Mouse (Mus musculus) hindbrain, embryonic 12.5 days (tissue): ENCODE data around the gene Rab2b. TPM values are rescaled to one million over a fixed set of nuclear protein-coding genes. Genes with fewer than 3 reads are reported as not detected.
"Not testable (repeated sequence)": the region's sequence is repeated elsewhere in the genome, so short reads cannot be mapped to it uniquely, and the experiment has no call there.

Experiments used
- ATAC-seq: fragments of 200-750 bp; cut with Nextera tagmentation; 2 replicates; pipeline ENCODE4 v1.8.0; 2017; ENCODE audit warnings: moderate TSS enrichment; ENCODE audit not compliant: low FRiP score
- H3K27ac ChIP-seq: fragments of 300-500 bp; sonication (generic); 2 replicates; pipeline ENCODE4 v1.5.1; 2016; ENCODE audit warnings: mild to moderate bottlenecking
- H3K27me3 ChIP-seq: fragments of 300-500 bp; sonication (generic); 2 replicates; pipeline ENCODE4 v1.6.1; 2016; ENCODE audit warnings: mild to moderate bottlenecking
- H3K36me3 ChIP-seq: fragments of 300-500 bp; sonication (generic); 2 replicates; pipeline ENCODE4 v1.6.1; 2016; ENCODE audit warnings: mild to moderate bottlenecking
- H3K4me1 ChIP-seq: fragments of 300-500 bp; sonication (generic); 2 replicates; pipeline ENCODE4 v1.6.1; 2016
- H3K4me2 ChIP-seq: fragments of 300-500 bp; sonication (generic); replicated peaks from 2 replicates; pipeline ENCODE4 v1.6.1; 2016; ENCODE audit warnings: mild to moderate bottlenecking
- H3K4me3 ChIP-seq: fragments of 300-500 bp; sonication (generic); 2 replicates; pipeline ENCODE4 v1.5.1; 2016; ENCODE audit warnings: mild to moderate bottlenecking
- H3K9ac ChIP-seq: fragments of 300-500 bp; sonication (generic); 2 replicates; pipeline ENCODE4 v1.6.1; 2016; ENCODE audit warnings: mild to moderate bottlenecking, moderate library complexity
- H3K9me3 ChIP-seq: fragments of 300-500 bp; sonication (generic); replicated peaks from 2 replicates; pipeline ENCODE4 v1.6.1; 2016; ENCODE audit warnings: mild to moderate bottlenecking
- WGBS: fragments of 180-500 bp; shearing (Covaris S2); methylation state at CpG from one replicate; pipeline ENCODE4 v1.1.7; 2016; 5-methylcytosine and 5-hydroxymethylcytosine counted together
- polyA plus RNA-seq: library from polyadenylated mRNA; unstranded; fragments of >200 nt; fragmentation: Nextera tagmentation; extraction: Ambion mirVana; gene quantifications from 2 replicates; pipeline ENCODE4 v1.2.1, GENCODE M21; 2016

Rab2b gene
- polyA plus RNA-seq, 1 experiment from 2014 or later = 40.6 TPM

DNA sequence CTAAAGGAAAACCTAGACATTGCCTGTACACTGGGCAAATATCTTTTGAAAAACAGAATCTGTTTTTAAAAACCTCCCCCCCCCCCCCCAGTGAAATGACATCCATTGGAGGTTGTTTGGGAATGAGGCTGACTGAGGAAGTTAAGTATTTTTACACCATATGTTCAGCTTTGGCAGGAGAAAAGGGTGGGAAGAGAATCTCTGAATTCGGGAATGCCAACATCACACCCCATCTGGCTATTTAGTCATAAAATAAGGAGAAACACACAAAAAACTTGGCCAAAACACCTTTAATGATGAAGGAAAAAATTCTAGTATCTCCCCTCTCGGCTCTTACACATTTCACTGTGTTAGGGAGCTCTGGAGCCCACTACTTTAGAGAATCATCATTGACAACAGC, 31.6 kb upstream of the Rab2b start:
- Histone ChIP-seq H3K9me3 (no peaks in the 10 kb centered on the region), H3K4me1 (peaks cover 44% of the 10 kb centered on the region), H3K27me3 (no peaks in the 10 kb centered on the region), H3K9ac (no peak overlapping the region), H3K4me2 (peak overlapping the region; percentile 84; the same call in 1 of the 2 replicates), H3K36me3 (peaks cover 58% of the 10 kb centered on the region), H3K4me3 (no peak overlapping the region), H3K27ac (no peak overlapping the region)
- 89% methylated on average over 2 of the region's 2 CpGs for WGBS
- no peak for ATAC-seq

DNA sequence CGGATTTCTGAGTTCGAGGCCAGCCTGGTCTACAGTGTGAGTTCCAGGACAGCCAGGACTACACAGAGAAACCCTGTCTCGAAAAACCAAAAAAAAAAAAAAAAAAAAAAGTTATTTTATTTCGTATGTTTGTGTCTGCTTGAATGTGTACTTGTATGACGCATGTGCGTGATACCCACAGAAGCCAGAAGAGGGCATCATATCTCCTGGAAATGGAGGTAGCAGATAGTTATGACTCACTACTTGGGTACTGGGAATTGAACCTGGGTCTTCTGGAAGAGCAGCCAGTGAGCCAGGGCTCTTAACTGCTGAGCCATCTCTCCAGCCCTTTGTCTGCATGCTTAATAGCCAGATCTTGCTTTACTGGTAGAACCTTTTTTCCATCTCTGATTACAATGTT, 31.0 kb upstream of the Rab2b start:
- H3K27ac ChIP-seq, ATAC-seq, H3K4me3 ChIP-seq, H3K27me3 ChIP-seq, H3K9me3 ChIP-seq, H3K9ac ChIP-seq, H3K4me2 ChIP-seq: not testable (repeated sequence)
- Histone ChIP-seq H3K36me3 (peaks cover 58% of the 10 kb centered on the region), H3K4me1 (peaks cover 43% of the 10 kb centered on the region)
- WGBS = 90% methylated on average over 6 of the region's 6 CpGs

DNA sequence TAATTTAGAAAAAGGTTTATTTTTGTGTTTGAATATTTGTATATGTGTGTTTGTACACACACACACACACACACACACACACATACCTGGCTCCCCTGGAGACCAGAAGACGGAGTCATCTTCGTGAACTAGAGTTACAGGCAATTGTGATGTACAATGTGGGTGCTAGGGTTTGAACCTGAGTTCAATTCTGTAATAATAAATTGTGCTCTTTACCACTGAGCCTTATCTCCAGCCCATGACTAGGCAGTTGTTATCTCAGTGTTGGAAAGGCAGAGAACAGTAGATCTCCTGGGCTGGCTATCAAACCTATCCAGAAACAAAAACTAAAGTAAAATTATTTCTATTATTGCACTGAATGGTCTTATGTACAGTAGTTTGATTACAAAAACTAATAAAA, 26.8 kb upstream of the Rab2b start:
- Histone ChIP-seq H3K4me3 (no peak overlapping the region), H3K9me3 (no peaks in the 10 kb centered on the region), H3K27ac (no peak overlapping the region), H3K4me2 (no peak overlapping the region), H3K9ac (no peak overlapping the region), H3K27me3 (no peaks in the 10 kb centered on the region), H3K36me3 (peaks cover 20% of the 10 kb centered on the region), H3K4me1 (peaks cover 7% of the 10 kb centered on the region)
- WGBS = 98% methylated on average over 2 of the region's 2 CpGs
- ATAC-seq = no peak

DNA sequence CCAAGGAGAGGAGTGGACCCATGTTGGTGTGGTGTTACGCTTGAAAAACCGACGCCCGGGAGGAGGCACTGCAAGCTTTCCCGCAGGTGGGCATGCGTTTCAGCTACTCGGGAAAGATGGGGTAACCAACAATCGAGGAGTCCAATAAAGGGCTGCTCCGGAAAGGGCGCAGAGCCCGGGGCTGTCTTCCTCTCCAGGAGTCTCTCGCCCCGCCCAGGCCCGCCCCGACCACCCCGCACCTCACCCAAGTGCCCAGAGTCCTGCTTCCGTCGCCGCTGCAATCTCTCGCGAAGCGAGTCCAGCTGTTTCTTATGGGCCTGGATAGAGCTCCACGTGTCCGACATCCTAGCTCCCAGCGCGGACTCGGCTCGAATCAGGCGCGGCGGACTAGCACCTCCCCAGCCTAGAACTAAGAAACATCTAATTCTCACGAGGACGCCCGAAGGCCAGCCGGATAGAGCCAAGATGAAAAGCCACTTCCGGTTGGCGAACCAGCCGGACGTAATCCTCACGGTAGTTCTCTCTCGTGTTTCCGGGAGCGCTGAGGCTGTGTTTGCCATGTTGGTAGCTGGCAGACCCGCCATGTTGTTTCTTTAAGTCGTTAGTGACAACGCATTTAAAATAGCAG, 25.4 kb upstream of the Rab2b start, which contains the start of gene Mettl3:
Gene Mettl3, minus strand, starts transcription at position 485 of the 628 bp plus-strand sequence.
- Histone ChIP-seq H3K4me2 (peak within 1 kb of the TSS; percentile 77), H3K4me1 (peaks cover 5% of the 10 kb centered on the region), H3K27ac (peak within 1 kb of the TSS; percentile 96), H3K27me3 (no peaks in the 10 kb centered on the region), H3K36me3 (peaks cover 19% of the 10 kb centered on the region), H3K9me3 (no peaks in the 10 kb centered on the region), H3K9ac (peak within 1 kb of the TSS; percentile 82), H3K4me3 (peak within 1 kb of the TSS; percentile 74)
- ATAC-seq = peak; percentile 96
- WGBS = under 1% methylated on average over 45 of the region's 46 CpGs

DNA sequence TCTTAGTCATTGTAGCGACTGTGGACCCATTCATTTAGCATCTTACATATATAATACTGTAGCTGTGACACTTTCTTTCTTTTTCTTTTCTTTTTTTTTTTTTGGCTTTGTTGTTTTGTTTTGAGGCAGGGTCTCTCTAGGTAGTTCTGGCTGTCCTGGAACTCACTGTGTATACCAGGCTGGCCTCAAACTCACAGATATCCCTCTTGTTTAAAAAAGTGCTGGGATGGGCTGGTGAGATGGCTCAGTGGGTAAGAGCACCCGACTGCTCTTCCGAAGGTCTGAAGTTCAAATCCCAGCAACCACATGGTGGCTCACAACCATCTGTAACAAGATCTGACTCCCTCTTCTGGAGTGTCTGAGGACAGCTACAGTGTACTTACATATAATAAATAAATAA, 24.2 kb upstream of the Rab2b start:
- H3K36me3 ChIP-seq = peaks cover 18% of the 10 kb centered on the region
- H3K4me3 ChIP-seq, ATAC-seq, H3K9ac ChIP-seq, H3K27ac ChIP-seq, H3K27me3 ChIP-seq, H3K4me1 ChIP-seq, H3K9me3 ChIP-seq: not testable (repeated sequence)
- 87% methylated on average over 3 of the region's 3 CpGs for WGBS
- H3K4me2 ChIP-seq = peak overlapping the region; percentile 77; the same call in 1 of the 2 replicates

DNA sequence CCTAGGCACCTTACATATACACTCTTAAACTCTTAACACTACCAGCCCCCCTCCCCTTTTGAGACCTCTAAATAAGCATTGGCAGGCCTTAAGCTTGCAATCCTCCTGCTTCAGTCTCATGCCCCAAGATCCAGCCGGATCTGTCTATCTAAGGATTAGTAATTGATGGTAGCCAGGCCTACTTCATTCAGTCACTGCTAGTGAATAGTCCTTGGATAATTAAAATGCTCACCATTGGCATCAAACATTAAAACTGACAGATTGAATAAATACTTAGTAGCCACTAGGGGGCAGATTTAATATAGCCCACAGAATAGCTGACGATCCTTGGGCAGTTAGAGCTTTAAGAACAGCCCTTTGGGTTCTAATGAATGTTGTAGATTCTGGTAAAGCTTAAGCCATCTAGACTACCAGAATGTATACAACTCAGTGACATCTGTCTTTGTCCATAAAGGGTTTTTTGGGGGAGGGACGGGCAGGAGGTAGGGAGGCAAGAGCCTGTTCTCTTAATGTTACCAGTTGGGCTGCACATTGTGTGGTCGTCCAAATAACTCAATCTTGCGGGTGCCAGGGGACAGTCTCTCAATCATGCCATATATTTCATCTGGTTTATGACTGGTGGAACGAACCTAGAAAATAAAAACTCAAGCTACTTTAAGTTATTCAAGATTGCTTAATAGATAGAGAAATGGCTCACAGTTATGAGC, 16.4 kb upstream of the Rab2b start:
- Histone ChIP-seq H3K36me3 (peaks cover 88% of the 10 kb centered on the region), H3K4me2 (no peak overlapping the region)
- ATAC-seq = peak; percentile 66

DNA sequence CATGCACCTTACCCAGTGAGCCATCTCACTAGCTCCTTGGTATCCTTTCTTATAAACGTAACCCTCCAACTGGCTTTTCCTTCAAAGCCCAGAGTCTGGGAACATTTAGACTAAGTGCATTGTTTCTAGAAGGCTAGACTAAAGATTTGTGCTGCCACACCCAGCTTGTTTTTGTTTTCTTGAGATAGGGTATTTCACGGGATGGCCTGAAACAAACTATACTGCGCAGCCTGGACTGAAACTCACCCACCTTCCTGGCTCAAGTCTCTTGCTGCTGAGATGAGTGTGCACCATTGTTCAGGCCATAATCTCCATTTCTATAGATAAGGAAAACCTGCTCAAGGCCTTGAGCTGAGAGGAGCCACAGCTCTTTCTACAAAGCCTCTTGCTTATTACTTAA, 4.8 kb upstream of the Rab2b start:
- Histone ChIP-seq H3K4me3 (no peak overlapping the region), H3K36me3 (peaks cover 37% of the 10 kb centered on the region), H3K9me3 (no peaks in the 10 kb centered on the region), H3K9ac (no peak overlapping the region), H3K4me1 (peaks cover 8% of the 10 kb centered on the region), H3K4me2 (no peak overlapping the region), H3K27ac (no peak overlapping the region), H3K27me3 (no peaks in the 10 kb centered on the region)
- no peak for ATAC-seq
- 93% methylated on average over 3 of the region's 3 CpGs for WGBS

More for the DNA sequence above, 16.4 kb upstream of the Rab2b start:
- Histone ChIP-seq H3K9me3 (no peaks in the 10 kb centered on the region), H3K4me3 (no peak overlapping the region), H3K27me3 (no peaks in the 10 kb centered on the region), H3K27ac (no peak overlapping the region), H3K9ac (no peak overlapping the region), H3K4me1 (no peaks in the 10 kb centered on the region)
- WGBS = 71% methylated on average over 6 of the region's 6 CpGs

DNA sequence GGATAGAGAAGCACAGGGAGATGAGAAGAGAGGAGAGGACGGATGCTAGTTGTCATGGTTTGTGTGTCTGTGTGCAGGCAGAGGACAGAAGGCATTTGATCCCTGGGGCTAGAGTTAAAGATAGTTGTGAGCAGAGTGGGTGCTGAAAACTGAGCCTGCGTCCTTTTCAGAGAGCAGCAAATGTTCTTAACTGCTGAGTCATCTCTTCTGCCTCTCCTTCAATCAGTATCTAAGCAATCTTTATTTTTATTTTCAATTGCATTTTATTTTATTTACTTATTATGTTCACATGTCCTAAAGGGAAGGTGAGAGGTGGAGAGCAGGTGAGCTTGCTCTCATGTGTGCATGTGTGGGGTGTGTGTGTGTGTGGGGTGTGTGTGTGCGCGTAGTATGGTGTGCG, 4.3 kb upstream of the Rab2b start:
- no peaks in the 10 kb centered on the region for H3K9me3 ChIP-seq
- H3K36me3 ChIP-seq = peaks cover 32% of the 10 kb centered on the region
- H3K4me1 ChIP-seq = peaks cover 8% of the 10 kb centered on the region
- no peak overlapping the region for H3K9ac ChIP-seq
- H3K27me3 ChIP-seq = no peaks in the 10 kb centered on the region
- no peak for ATAC-seq
- H3K4me3 ChIP-seq = no peak overlapping the region
- no peak overlapping the region for H3K4me2 ChIP-seq
- H3K27ac ChIP-seq = no peak overlapping the region
- WGBS = 93% methylated on average over 5 of the region's 5 CpGs

DNA sequence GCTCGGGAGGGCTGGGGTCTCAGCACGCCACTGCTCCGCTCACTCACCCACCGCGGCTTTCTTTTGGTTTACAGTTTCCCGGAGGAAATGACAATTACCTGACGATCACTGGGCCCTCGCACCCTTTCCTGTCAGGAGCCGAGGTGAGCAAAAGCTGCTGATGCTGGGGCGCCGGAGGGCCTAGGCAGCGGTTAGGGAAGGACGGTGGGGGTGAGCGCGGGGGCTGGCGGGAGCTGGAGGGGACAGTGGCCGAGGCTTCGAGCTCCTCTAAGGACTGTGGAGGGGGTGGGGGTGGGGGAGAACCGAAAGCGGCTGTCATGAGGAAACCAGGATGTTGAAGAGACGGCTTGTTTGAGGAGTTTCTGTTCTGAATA, 389 bp upstream of the Rab2b start:
- H3K36me3 ChIP-seq = peaks cover 10% of the 10 kb centered on the region; the same call in 1 of the 2 replicates

DNA sequence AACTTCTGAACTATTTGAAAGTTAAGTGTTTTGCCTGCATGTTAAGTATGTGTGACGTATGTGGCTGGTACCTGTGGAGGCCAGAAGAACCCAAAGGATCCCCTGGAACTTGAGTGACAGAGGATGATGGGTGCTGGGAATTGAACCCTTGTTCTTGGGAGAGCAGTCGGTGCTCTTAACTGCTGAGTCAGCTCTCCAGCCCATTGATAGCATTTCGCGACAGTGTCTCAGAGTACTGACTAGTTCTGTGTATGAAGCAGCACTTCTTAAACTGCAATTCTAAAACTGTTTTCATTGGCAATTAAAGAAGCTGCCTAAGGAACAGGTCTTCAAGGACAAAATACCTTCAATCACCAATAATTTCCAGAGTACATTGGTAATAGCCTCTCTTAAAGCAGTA, 2.1 kb downstream of the Rab2b start:
- Histone ChIP-seq H3K9me3 (no peaks in the 10 kb centered on the region), H3K4me1 (peaks cover 8% of the 10 kb centered on the region), H3K9ac (no peak overlapping the region), H3K4me2 (no peak overlapping the region), H3K27me3 (no peaks in the 10 kb centered on the region), H3K36me3 (peaks cover 17% of the 10 kb centered on the region; the same call in 1 of the 2 replicates), H3K27ac (no peak overlapping the region), H3K4me3 (no peak overlapping the region)
- 92% methylated on average over 4 of the region's 4 CpGs for WGBS
- no peak for ATAC-seq

More for the DNA sequence above, 389 bp upstream of the Rab2b start:
- 0% methylated on average over 21 of the region's 21 CpGs for WGBS
- Histone ChIP-seq H3K9ac (peak overlapping the region; percentile 88), H3K9me3 (no peaks in the 10 kb centered on the region), H3K27me3 (no peaks in the 10 kb centered on the region), H3K27ac (peak overlapping the region; percentile 85), H3K4me3 (peak overlapping the region; percentile 90), H3K4me2 (peak overlapping the region; percentile 60), H3K4me1 (peaks cover 8% of the 10 kb centered on the region)
- peak; percentile 51 for ATAC-seq

DNA sequence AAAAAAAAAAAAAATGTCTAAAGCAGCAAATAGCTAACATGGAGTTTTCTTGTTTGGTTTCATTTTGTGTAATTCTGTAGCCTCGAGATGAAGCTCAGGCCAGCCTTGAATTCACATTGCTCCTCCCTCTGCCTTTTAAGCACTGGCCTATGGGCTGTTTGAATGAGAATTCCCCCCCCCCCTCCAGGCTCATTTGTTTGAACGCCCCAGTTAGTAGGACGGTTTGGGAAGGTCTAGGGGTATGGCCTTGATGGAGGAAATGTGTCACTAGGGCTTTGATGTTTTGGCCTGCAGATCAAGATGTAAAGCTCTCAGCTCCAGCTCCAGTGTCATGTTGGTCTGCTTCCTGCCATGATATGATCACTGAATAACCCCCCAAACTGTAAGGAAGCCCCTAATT, 6.6 kb downstream of the Rab2b start:
- H3K4me2 ChIP-seq = no peak overlapping the region
- no peaks in the 10 kb centered on the region for H3K27me3 ChIP-seq
- no peak for ATAC-seq
- H3K4me1 ChIP-seq = no peaks in the 10 kb centered on the region
- H3K4me3 ChIP-seq = no peak overlapping the region
- no peaks in the 10 kb centered on the region for H3K9me3 ChIP-seq
- H3K36me3 ChIP-seq = peaks cover 36% of the 10 kb centered on the region
- H3K9ac ChIP-seq = no peak overlapping the region
- 69% methylated on average over 3 of the region's 3 CpGs for WGBS
- no peak overlapping the region for H3K27ac ChIP-seq

DNA sequence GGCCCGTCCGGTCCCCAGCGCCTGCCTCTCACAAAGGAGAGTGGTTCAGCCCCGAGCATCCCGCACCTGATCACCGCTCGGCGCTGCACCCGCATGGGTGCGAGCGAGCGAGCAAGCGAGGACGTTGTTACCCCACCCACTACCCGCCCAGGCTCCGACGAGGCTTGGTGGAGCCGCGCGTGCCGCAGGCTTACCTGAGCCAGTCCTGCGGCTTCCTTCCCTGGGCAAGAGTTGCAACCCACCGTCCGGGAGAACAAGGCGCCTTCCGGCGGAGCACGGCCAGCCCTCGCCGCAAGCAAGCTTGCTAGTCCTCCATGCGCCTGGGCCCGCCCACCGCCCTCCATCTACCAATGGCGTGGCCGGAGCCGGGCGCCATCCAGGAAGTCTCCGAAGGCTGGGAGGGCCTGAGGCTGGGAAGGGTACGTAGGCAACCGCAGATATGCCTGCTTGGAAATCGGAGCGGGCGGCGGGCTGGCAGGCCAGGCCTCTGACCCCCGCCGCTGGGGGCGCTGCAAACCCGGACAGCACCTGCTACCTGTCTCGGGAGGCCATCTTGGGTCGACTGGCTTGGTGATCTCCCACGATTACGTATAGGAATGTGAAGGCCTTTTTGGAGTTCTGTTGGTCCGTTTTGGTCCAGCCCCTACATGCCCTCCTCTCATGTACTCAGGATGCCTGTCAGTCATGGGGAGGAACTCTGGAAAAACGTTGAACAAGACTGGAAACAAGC, 21.7 kb downstream of the Rab2b start, which contains the start of gene Chd8:
Gene Chd8, minus strand, starts transcription at position 297 of the 730 bp plus-strand sequence.
- under 1% methylated on average over 54 of the region's 54 CpGs for WGBS
- H3K4me1 ChIP-seq = peaks cover 13% of the 10 kb centered on the region
- H3K4me2 ChIP-seq = peak within 1 kb of the TSS; percentile 78

More for the DNA sequence above, 21.7 kb downstream of the Rab2b start, which contains the start of gene Chd8:
- peak within 1 kb of the TSS; percentile 93 for H3K27ac ChIP-seq
- peak within 1 kb of the TSS; percentile 77 for H3K9ac ChIP-seq
- peak within 1 kb of the TSS; percentile 72 for H3K4me3 ChIP-seq
- no peaks in the 10 kb centered on the region for H3K9me3 ChIP-seq
- peaks cover 10% of the 10 kb centered on the region for H3K36me3 ChIP-seq
- ATAC-seq = peak; percentile 100
- H3K27me3 ChIP-seq = no peaks in the 10 kb centered on the region
